Comparison of ENCODE assay signal across 12 mouse cellular contexts in genomic region chr2:3749504-3750024, GRCm38 (mm10).
DNase-seq lines count a peak whose midpoint lies in the region; ATAC-seq and TF ChIP-seq lines count a peak whose summit lies in the region.
"Had no signal": no experiment of that assay in that cellular context is flagged by ENCODE, and none has a peak within 500 bp of the region (broad histone marks: within the 10 kb centered on the region; RNA-seq: fewer than 3 reads in every experiment).

No protein-coding gene starts in this region.

- H3K4me2 ChIP-seq in heart, embryonic 16.5 days (ENCODE audit: low read depth, low read length) = no peak overlapping the region
- no peak overlapping the region; the same call in 1 of the 2 replicates for H3K4me2 ChIP-seq in stomach, embryonic 14.5 days (replicated peaks; ENCODE audit: low read depth, low read length)
- H3K4me2 ChIP-seq: neural tube, embryonic 15.5 days had no signal

- no peak for ATAC-seq in heart, embryonic 16.5 days (replicated peaks; ENCODE audit: extremely low read depth, insufficient read depth, low FRiP score)
- ATAC-seq in inflammation-experienced regulatory T-cells, adult 6 months = peak; percentile 45
- 0 out of 2 replicates have a peak, but pooled peaks have one; percentile 30 for ATAC-seq in stomach, embryonic 14.5 days (ENCODE audit: insufficient number of reproducible peaks, insufficient read depth, low FRiP score, low read depth)

- no peak for TF ChIP-seq POLR2A in thymus, adult 2 months (IDR thresholded peaks at IDR 0.05; ENCODE audit: control insufficient read depth, extremely low read depth, insufficient read depth, low read length, poor library complexity)

- DNase-seq in heart, postnatal 4 days = no peak
- DNase-seq in thymus, adult 2 months = no peak
- DNase-seq in thymus, postnatal 14 days = no peak
- DNase-seq in embryo, embryonic 10.5 days (ENCODE audit: low spot score) = no peak
- DNase-seq in urinary bladder, postnatal 4 days (ENCODE audit: low spot score in 2 of 2) = no peak
- DNase-seq: cerebellum, adult 11 months had no signal

- WGBS in heart, embryonic 16.5 days = 66% methylated on average over 6 of the region's 6 CpGs
- 4% methylated on average over 6 of the region's 6 CpGs for WGBS in thymus, adult 2 months
- WGBS in stomach, embryonic 14.5 days = 45% methylated on average over 6 of the region's 6 CpGs

- no peak overlapping the region for H3K4me3 ChIP-seq in heart, embryonic 16.5 days (ENCODE audit: low read length)
- no peak overlapping the region for H3K4me3 ChIP-seq in thymus, adult 2 months (ENCODE audit: control insufficient read depth, insufficient read depth, low read length)
- H3K4me3 ChIP-seq in stomach, embryonic 14.5 days (ENCODE audit: low read depth, low read length) = no peak overlapping the region
- H3K4me3 ChIP-seq: midbrain, embryonic 10.5 days; neural tube, embryonic 15.5 days had no signal

- peaks cover 40% of the 10 kb centered on the region for H3K4me1 ChIP-seq in heart, embryonic 16.5 days (ENCODE audit: control insufficient read depth, insufficient read depth, low read length)
- peaks cover 57% of the 10 kb centered on the region for H3K4me1 ChIP-seq in thymus, adult 2 months (replicated peaks; ENCODE audit: control insufficient read depth, insufficient read depth, low read length)
- H3K4me1 ChIP-seq in stomach, embryonic 14.5 days (ENCODE audit: control insufficient read depth, insufficient read depth, low read length) = peaks cover 50% of the 10 kb centered on the region

- H3K9me3 ChIP-seq in heart, embryonic 16.5 days (replicated peaks; ENCODE audit: control insufficient read depth, low read length) = no peaks in the 10 kb centered on the region
- no peaks in the 10 kb centered on the region for H3K9me3 ChIP-seq in stomach, embryonic 14.5 days (ENCODE audit: control insufficient read depth, low read depth, low read length)
- H3K9me3 ChIP-seq: midbrain, embryonic 10.5 days; neural tube, embryonic 15.5 days had no signal

- H3K27ac ChIP-seq in heart, embryonic 16.5 days (ENCODE audit: low read length) = peak overlapping the region; percentile 37; the same call in 1 of the 2 replicates
- H3K27ac ChIP-seq in thymus, adult 2 months (ENCODE audit: control insufficient read depth, insufficient read depth, low read length) = peak overlapping the region; percentile 69
- H3K27ac ChIP-seq in stomach, embryonic 14.5 days (ENCODE audit: low read length) = peak overlapping the region; percentile 46; the same call in 1 of the 2 replicates
- H3K27ac ChIP-seq: liver, embryonic 14.5 days; midbrain, embryonic 10.5 days; neural tube, embryonic 15.5 days had no signal

- H3K27me3 ChIP-seq in heart, embryonic 16.5 days (ENCODE audit: control insufficient read depth, insufficient read depth, low read length) = no peaks in the 10 kb centered on the region
- H3K27me3 ChIP-seq in thymus, adult 2 months (ENCODE audit: control insufficient read depth, insufficient read depth, low read length) = no peaks in the 10 kb centered on the region
- H3K27me3 ChIP-seq in stomach, embryonic 14.5 days (ENCODE audit: control insufficient read depth, insufficient read depth, low read length) = no peaks in the 10 kb centered on the region
- H3K27me3 ChIP-seq: neural tube, embryonic 15.5 days had no signal

- no peaks in the 10 kb centered on the region for H3K36me3 ChIP-seq in heart, embryonic 16.5 days (ENCODE audit: control insufficient read depth, insufficient read depth)
- no peaks in the 10 kb centered on the region for H3K36me3 ChIP-seq in thymus, adult 2 months (ENCODE audit: control insufficient read depth, insufficient read depth, low read length)
- no peaks in the 10 kb centered on the region for H3K36me3 ChIP-seq in stomach, embryonic 14.5 days (ENCODE audit: control insufficient read depth, insufficient read depth, low read length)
- H3K36me3 ChIP-seq: midbrain, embryonic 10.5 days; neural tube, embryonic 15.5 days had no signal

- no peak for TF ChIP-seq CTCF in thymus, adult 2 months (IDR thresholded peaks at IDR 0.05; ENCODE audit: borderline replicate concordance, control insufficient read depth, extremely low read depth, insufficient read depth, low read length, poor library complexity)

- no peak overlapping the region; the same call in 1 of the 2 replicates for H3K9ac ChIP-seq in heart, embryonic 16.5 days (ENCODE audit: low read length)
- H3K9ac ChIP-seq in stomach, embryonic 14.5 days (replicated peaks; ENCODE audit: low read depth, low read length) = no peak overlapping the region
- H3K9ac ChIP-seq: liver, embryonic 14.5 days; neural tube, embryonic 15.5 days had no signal
